Mouse (Mus musculus): ENCODE results near the gene Rsf1.

DNA sequence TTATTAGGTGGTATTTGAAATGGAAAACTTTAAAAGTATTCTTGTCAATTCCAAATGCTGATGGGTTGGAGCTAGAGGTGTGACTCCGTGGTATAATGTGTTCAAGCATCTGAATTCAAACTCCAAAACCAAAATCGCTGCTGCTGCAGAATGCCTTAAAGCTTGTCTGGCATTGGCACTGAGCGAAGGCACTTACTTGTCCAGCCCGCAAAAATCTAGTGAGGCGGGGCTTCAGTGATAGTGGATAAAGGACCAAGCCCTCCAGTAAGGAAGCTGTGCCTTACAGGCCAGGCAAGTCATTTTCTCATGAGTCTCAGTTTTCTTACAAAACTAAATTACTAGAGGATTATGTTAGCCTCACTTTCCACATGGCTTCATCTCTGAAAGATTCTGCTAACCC lies 128.1 kb downstream of the Rsf1 start:
- no peak for TF ChIP-seq GATA1 (IDR thresholded peaks at IDR 0.05; ENCODE audit: borderline replicate concordance, low read length)
- TF ChIP-seq CTCF (IDR thresholded peaks at IDR 0.05; ENCODE audit: low read depth, low read length) = no peak
